Mouse (Mus musculus) neural tube, embryonic 11.5 days (tissue): Measurements from ENCODE around the gene Zfp775. TPM values are rescaled to one million over a fixed set of nuclear protein-coding genes. Genes with fewer than 3 reads are reported as not detected.

Experiments
- ATAC-seq: fragments of 200-750 bp; cut with Nextera tagmentation; 2 replicates; pipeline ENCODE4 v1.8.0; 2017; ENCODE audit warnings: moderate number of reproducible peaks, mild to moderate bottlenecking, moderate TSS enrichment, moderate library complexity; ENCODE audit not compliant: insufficient read depth, low FRiP score, low TSS enrichment
- DNase-seq: peaks from one replicate; pipeline ENCODE4 v3.0.0-alpha.2; 2015; ENCODE audit warnings: low spot score
- H3K27ac ChIP-seq: fragments of 300-500 bp; sonication (generic); 2 replicates; pipeline ENCODE4 v1.5.1; 2014; ENCODE audit warnings: low read depth, mild to moderate bottlenecking, low read length
- H3K27me3 ChIP-seq: fragments of 300-500 bp; sonication (generic); 2 replicates; pipeline ENCODE4 v1.6.1; 2014; ENCODE audit warnings: mild to moderate bottlenecking, low read length, mixed read lengths; ENCODE audit not compliant: control insufficient read depth, insufficient read depth
- H3K36me3 ChIP-seq: fragments of 300-500 bp; sonication (generic); 2 replicates; pipeline ENCODE4 v1.6.1; 2014; ENCODE audit warnings: mild to moderate bottlenecking, low read length, moderate library complexity, mixed read lengths; ENCODE audit not compliant: control insufficient read depth, insufficient read depth
- H3K4me1 ChIP-seq: fragments of 300-500 bp; sonication (generic); 2 replicates; pipeline ENCODE4 v1.6.1; 2014; ENCODE audit warnings: low read length, mixed read lengths; ENCODE audit not compliant: control insufficient read depth, insufficient read depth
- H3K4me2 ChIP-seq: fragments of 300-500 bp; sonication (generic); 2 replicates; pipeline ENCODE4 v1.6.1; 2014; ENCODE audit warnings: low read depth, mild to moderate bottlenecking, moderate library complexity
- H3K4me3 ChIP-seq: fragments of 300-500 bp; sonication (generic); 2 replicates; pipeline ENCODE4 v1.5.1; 2014; ENCODE audit warnings: low read depth, low read length
- H3K9ac ChIP-seq: fragments of 300-500 bp; sonication (generic); 2 replicates; pipeline ENCODE4 v1.6.1; 2014; ENCODE audit warnings: mild to moderate bottlenecking, low read length
- H3K9me3 ChIP-seq: fragments of 300-500 bp; sonication (generic); 2 replicates; pipeline ENCODE4 v1.6.1; 2016; ENCODE audit warnings: low read length; ENCODE audit not compliant: control insufficient read depth
- WGBS: fragments of 180-500 bp; shearing (Covaris S2); extraction: QIAGEN DNeasy Blood & Tissue Kit; methylation state at CpG from one replicate; pipeline ENCODE4 v1.1.7; 2014; 5-methylcytosine and 5-hydroxymethylcytosine counted together
- polyA plus RNA-seq: library from polyadenylated mRNA; unstranded; fragments of >200 nt; fragmentation: Nextera tagmentation; extraction: Ambion mirVana; gene quantifications from 2 replicates; pipeline ENCODE4 v1.2.1, GENCODE M21; 2014

Gene Zfp775
- polyA plus RNA-seq, 1 experiment from 2014 or later, result 9.3 TPM

- 13% methylated on average over 54 of the region's 54 CpGs for WGBS
- H3K4me1 ChIP-seq, result peaks cover 9% of the 10 kb centered on the region; the same call in 1 of the 2 replicates
- ATAC-seq, result peak; percentile 31; the same call in 1 of the 2 replicates
- peak overlapping the region; percentile 48 for H3K9ac ChIP-seq
- H3K9me3 ChIP-seq, result no peaks in the 10 kb centered on the region
- peak overlapping the region; percentile 64 for H3K4me2 ChIP-seq
- peak; percentile 56 for DNase-seq
- H3K27me3 ChIP-seq, result peaks cover 29% of the 10 kb centered on the region; the same call in 1 of the 2 replicates
- no peak overlapping the region for H3K27ac ChIP-seq
- no peaks in the 10 kb centered on the region for H3K36me3 ChIP-seq
- peak overlapping the region; percentile 35 for H3K4me3 ChIP-seq
These were observed 27.2 kb downstream of the Zfp775 start for GRCm38 (mm10) chr6:48628808-48629660.

- H3K27me3 ChIP-seq, result peaks cover 29% of the 10 kb centered on the region; the same call in 1 of the 2 replicates
- peak overlapping the region; percentile 64 for H3K4me2 ChIP-seq
- no peaks in the 10 kb centered on the region for H3K36me3 ChIP-seq
- peak; percentile 32; the same call in 1 of the 2 replicates for ATAC-seq
- H3K9me3 ChIP-seq, result no peaks in the 10 kb centered on the region
- H3K4me3 ChIP-seq, result peak overlapping the region; percentile 35
- WGBS, result 21% methylated on average over 13 of the region's 13 CpGs
- H3K4me1 ChIP-seq, result peaks cover 9% of the 10 kb centered on the region; the same call in 1 of the 2 replicates
- no peak for DNase-seq
- H3K27ac ChIP-seq, result no peak overlapping the region
- peak overlapping the region; percentile 48 for H3K9ac ChIP-seq
These were observed 27.8 kb downstream of the Zfp775 start for GRCm38 (mm10) chr6:48629661-48630034.

DNA sequence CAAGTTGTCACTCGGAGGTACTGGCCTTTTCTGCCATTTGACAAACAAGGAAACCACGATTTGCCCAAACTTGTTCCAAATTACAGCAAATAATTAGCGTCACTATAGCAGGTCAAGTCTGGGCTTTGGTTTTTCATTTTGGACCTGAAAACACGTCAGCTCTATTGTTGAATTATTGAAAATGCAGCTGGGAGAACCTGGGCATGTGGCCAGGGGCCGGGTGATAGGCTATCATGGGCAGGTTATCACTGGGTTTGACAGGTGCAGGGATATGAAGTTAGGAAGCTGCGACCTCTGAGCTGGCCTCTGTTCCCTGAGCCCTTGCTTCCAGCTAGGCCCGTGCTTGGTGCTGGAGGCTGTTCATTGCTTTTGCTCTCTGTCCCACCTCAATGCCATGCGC is 29.0 kb downstream of the Zfp775 start:
- H3K27ac ChIP-seq, result no peak overlapping the region
- ATAC-seq (no peak), DNase-seq (no peak)
- peaks cover 24% of the 10 kb centered on the region; the same call in 1 of the 2 replicates for H3K27me3 ChIP-seq
- H3K4me2 ChIP-seq, result no peak overlapping the region
- no peak overlapping the region for H3K9ac ChIP-seq
- H3K4me1 ChIP-seq, result peaks cover 9% of the 10 kb centered on the region; the same call in 1 of the 2 replicates
- H3K36me3 ChIP-seq, result no peaks in the 10 kb centered on the region
- 89% methylated on average over 8 of the region's 8 CpGs for WGBS
- H3K4me3 ChIP-seq, result no peak overlapping the region
- H3K9me3 ChIP-seq, result no peaks in the 10 kb centered on the region

DNA sequence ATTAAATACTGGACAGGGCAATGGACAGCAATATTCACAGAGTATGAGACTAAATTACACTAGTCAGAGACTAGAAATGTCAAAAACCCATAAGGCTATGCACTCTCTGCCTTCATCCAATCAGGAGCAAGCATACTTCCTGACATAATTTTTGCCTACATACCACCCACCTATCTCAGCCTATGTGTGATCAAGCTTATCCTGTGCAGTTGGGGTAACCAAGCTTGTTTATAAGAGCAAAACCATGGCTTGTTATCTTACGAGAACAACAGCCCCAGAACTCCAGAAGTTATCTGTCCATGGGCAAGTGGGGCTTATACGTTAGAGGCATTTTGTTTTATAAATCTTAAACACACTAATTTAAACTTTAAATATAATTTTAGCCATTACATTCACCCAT is 33.2 kb downstream of the Zfp775 start:
- WGBS, result 87% methylated on average over 2 of the region's 2 CpGs
- Histone ChIP-seq H3K9me3 (no peaks in the 10 kb centered on the region), H3K9ac (no peak overlapping the region), H3K27me3 (0 out of 2 replicates have a peak, but pooled peaks cover 2% of the 10 kb centered on the region), H3K4me2 (no peak overlapping the region), H3K36me3 (no peaks in the 10 kb centered on the region), H3K4me3 (no peak overlapping the region), H3K4me1 (no peaks in the 10 kb centered on the region), H3K27ac (no peak overlapping the region)
- no peak for ATAC-seq
- no peak for DNase-seq

DNA sequence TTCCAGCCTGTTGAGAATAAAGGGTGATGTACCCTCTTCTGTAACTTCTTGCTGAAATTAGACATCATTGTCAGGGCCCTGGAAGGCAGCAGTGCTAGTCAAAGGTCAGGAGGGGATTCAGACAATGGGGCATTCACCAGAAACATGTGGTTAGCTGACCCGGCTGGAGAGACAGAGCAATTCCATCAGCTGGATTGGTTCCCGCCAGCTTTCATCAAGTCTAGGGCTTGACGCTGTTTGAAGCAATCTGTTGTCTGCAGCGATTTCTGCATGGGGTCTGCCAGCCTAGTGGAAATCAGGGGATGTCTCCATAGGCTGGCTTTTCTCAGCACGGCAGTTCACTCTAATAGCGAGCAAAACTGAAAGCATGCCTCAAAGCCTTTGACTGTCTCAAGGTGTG is 34.7 kb downstream of the Zfp775 start:
- no peak overlapping the region for H3K9ac ChIP-seq

GRCm38 (mm10) chr6:48637811-48638500 is 36.1 kb downstream of the Zfp775 start:
- H3K36me3 ChIP-seq, result no peaks in the 10 kb centered on the region
- no peaks in the 10 kb centered on the region for H3K9me3 ChIP-seq
- no peaks in the 10 kb centered on the region for H3K27me3 ChIP-seq
- H3K4me1 ChIP-seq, result no peaks in the 10 kb centered on the region
- ATAC-seq (no peak), DNase-seq (no peak)
- no peak overlapping the region for H3K4me2 ChIP-seq
- H3K27ac ChIP-seq, result no peak overlapping the region
- no peak overlapping the region for H3K4me3 ChIP-seq
- no peak overlapping the region for H3K9ac ChIP-seq
- 69% methylated on average over 6 of the region's 6 CpGs for WGBS

More for the DNA sequence above, 34.7 kb downstream of the Zfp775 start:
- Histone ChIP-seq H3K27me3 (no peaks in the 10 kb centered on the region), H3K4me1 (no peaks in the 10 kb centered on the region), H3K27ac (no peak overlapping the region), H3K4me2 (no peak overlapping the region), H3K9me3 (no peaks in the 10 kb centered on the region), H3K36me3 (no peaks in the 10 kb centered on the region), H3K4me3 (no peak overlapping the region)
- WGBS, result 31% methylated on average over 6 of the region's 6 CpGs
- DNase-seq, result no peak
- ATAC-seq, result no peak

DNA sequence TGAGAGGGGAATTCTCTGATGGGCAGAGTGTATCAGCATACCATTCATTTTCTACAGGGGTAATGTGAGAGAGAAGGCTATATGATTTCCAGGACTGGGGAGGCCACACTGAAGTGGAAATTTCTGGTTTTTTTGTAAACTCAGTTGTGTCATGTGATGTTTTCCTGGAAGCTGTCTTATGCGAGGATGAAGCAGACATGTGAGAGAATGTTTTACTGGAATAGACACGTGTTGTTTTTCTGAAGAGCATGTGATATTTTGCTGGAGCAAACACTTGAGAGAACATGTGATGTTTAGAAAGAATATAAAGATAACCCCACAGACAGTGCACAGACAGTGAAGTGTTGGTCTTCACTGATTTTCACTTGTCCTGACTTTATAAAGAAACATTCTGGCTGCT is 36.7 kb downstream of the Zfp775 start:
- H3K9me3 ChIP-seq, result no peaks in the 10 kb centered on the region
- no peaks in the 10 kb centered on the region for H3K27me3 ChIP-seq
- no peak overlapping the region for H3K4me2 ChIP-seq
- ATAC-seq, result no peak
- 82% methylated on average over 2 of the region's 2 CpGs for WGBS
- H3K36me3 ChIP-seq, result no peaks in the 10 kb centered on the region
- no peak overlapping the region for H3K27ac ChIP-seq
- no peaks in the 10 kb centered on the region for H3K4me1 ChIP-seq
- no peak overlapping the region for H3K9ac ChIP-seq
- DNase-seq, result no peak
- no peak overlapping the region for H3K4me3 ChIP-seq

DNA sequence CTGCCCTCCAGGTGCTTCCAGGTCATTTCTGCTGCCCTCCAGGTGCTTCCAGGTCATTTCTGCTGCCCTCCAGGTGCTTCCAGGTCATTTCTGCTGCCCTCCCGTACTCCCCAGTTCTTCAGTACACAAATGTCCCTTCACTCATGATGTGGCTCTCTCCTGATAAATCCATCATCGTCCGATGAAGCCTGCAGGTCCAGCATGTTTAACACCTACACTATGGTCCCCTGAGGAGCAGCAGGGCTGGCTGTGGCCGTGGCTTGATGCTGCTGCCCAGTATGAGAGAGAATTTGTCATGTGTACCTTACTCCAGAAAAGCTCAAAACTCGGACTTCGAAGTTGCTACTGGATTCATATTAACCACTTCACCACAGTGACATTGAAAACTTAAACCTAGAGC is 39.5 kb downstream of the Zfp775 start:
- no peak overlapping the region for H3K9ac ChIP-seq
- H3K9me3 ChIP-seq, result no peaks in the 10 kb centered on the region
- ATAC-seq (no peak), DNase-seq (no peak)
- no peak overlapping the region for H3K27ac ChIP-seq
- no peak overlapping the region for H3K4me2 ChIP-seq
- 80% methylated on average over 6 of the region's 6 CpGs for WGBS
- no peaks in the 10 kb centered on the region for H3K36me3 ChIP-seq
- H3K27me3 ChIP-seq, result no peaks in the 10 kb centered on the region
- H3K4me3 ChIP-seq, result no peak overlapping the region
- no peaks in the 10 kb centered on the region for H3K4me1 ChIP-seq
